Mouse (Mus musculus) testis, adult 2 months (tissue): ENCODE measurements at regions not wholly inside any gene's neighbourhood (a gene's known extent, or its start where the extent isn't known, plus 50 kb on each side); places are given as distances from the start of the nearest gene placed in this dataset.

Source experiments
- CTCF ChIP-seq: fragments of 200-500 bp; IDR thresholded peaks from 2 replicates; pipeline ENCODE4 v1.5.1; 2012; ENCODE audit warnings: low read depth, mild to moderate bottlenecking, inconsistent platforms, low read length, moderate library complexity; ENCODE audit not compliant: control insufficient read depth, insufficient read depth, insufficient replicate concordance
- POLR2A ChIP-seq: fragments of 200-500 bp; IDR thresholded peaks from 2 replicates; pipeline ENCODE4 v1.6.1; 2012; ENCODE audit warnings: low read depth, mild to moderate bottlenecking, inconsistent platforms, low read length, moderate library complexity; ENCODE audit not compliant: control insufficient read depth

- TF ChIP-seq CTCF (no peak), POLR2A (no peak)
Observed at GRCm38 (mm10) chr12:25161939-25162338, 65.0 kb upstream of the Id2 start.
